Mouse (Mus musculus) embryonic fibroblast, embryonic 13.5 days (primary cell): ENCODE measurements around the gene Trim30b.

Source experiments
- CTCF ChIP-seq: IDR thresholded peaks from 2 replicates; pipeline ENCODE4 v1.5.1; 2011; ENCODE audit warnings: mild to moderate bottlenecking, control low read depth, low read length, moderate library complexity, borderline replicate concordance; ENCODE audit not compliant: insufficient read depth
- POLR2A ChIP-seq: IDR thresholded peaks from 2 replicates; pipeline ENCODE4 v1.6.1; 2011; ENCODE audit warnings: low read depth, mild to moderate bottlenecking, control low read depth, low read length, moderate library complexity

GRCm38 (mm10) chr7:104369736-104370414, at the start of gene Trim30b:
- TF ChIP-seq CTCF (no peak), POLR2A (no peak)
